Mouse (Mus musculus) CD4-positive helper T cell, adult 2 months (primary cell): Measurements from ENCODE around the gene Ripply3.

Source experiments
- DNase-seq: peaks from one replicate; pipeline ENCODE4 v3.0.0-alpha.2; 2012; ENCODE audit warnings: low read depth, missing footprints, low spot score

The Ripply3 gene

DNA sequence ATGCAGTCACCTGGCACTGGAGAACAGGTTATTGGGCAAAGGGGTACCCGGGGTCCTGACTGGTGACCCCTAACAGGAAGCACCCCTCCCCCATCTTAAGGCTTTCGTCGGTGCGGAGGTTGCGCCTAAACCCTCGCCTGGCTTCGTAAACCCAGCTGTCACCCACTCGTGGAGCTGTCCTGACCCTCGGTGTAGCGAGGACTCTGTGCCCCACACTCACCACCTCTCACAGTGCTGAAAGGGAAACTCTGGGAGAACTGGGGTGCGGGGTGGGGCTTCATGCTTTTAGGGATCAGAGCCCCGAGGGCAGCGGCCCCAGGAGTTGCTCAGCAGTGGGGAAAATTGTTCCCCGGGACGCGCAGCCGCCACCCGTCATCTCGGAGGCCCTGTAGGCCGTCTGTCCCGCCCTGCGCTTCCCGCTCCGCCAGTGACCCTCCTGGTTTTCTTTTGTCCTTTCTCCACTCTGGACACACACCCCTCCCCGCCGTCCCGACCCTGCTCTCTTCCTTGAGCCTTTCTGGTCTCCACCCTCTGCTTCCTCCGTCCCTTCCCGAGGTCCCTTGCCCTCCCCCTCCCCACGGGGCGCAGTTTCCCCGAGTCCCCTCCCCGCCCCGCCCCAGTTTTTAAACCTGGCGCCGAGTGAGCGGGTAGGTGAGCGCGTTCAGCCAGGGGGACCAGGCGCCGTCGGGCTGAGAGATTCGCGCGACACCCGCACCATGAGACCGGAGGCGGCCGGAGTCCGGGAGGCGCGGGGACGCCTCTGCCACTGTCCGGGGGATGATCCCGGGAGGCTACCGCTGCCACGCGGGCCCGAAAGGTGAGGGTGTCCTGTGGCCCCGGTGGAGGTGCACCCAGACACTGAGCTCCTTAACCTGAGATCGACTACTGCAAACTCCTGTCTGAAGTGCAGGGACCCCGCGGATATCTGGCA, at the start of gene Ripply3:
Gene Ripply3 (plus strand): TSS at position 640 of the 931 bp plus-strand sequence.
- DNase-seq, result peak; percentile 50

DNA sequence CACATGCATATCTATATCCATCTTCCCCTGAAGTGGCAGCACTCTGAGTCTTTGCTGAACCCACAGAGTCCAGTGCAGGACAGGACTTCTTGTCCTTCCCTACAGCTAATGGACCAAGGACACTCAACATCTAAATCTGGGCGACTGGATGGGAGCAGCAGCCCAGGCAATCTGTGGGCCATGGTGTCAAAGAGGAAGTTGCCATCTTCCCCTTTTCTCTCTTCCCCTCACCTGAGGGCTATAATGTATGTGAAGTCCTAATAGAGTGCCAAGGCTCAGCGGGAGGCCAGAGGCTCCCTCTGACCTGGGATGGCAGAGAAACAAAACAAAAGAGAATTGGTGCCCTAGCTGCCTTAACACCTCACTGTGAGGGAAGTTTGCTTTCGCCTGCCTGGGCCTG, 44.2 kb upstream of the Ripply3 start:
- no peak for DNase-seq

DNA sequence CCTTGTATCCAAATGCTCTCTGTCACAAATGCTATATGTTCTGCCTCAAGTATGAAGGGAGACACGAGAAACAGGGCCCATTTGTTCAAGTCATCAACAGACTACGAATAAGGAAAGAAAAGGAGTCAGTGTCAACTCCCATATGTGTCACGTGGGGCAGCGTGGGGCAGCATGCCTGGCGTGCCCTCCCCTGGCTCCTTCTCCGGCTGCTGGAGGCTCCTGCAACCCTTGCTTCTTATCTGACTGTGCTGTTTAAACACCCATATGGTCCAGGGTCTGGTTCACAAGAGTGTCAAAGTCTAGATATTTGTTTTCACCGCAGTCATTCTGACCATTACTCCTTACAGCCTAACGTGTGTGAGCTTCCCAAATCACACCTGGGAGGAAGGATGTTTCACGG, 40.4 kb upstream of the Ripply3 start:
- no peak for DNase-seq

DNA sequence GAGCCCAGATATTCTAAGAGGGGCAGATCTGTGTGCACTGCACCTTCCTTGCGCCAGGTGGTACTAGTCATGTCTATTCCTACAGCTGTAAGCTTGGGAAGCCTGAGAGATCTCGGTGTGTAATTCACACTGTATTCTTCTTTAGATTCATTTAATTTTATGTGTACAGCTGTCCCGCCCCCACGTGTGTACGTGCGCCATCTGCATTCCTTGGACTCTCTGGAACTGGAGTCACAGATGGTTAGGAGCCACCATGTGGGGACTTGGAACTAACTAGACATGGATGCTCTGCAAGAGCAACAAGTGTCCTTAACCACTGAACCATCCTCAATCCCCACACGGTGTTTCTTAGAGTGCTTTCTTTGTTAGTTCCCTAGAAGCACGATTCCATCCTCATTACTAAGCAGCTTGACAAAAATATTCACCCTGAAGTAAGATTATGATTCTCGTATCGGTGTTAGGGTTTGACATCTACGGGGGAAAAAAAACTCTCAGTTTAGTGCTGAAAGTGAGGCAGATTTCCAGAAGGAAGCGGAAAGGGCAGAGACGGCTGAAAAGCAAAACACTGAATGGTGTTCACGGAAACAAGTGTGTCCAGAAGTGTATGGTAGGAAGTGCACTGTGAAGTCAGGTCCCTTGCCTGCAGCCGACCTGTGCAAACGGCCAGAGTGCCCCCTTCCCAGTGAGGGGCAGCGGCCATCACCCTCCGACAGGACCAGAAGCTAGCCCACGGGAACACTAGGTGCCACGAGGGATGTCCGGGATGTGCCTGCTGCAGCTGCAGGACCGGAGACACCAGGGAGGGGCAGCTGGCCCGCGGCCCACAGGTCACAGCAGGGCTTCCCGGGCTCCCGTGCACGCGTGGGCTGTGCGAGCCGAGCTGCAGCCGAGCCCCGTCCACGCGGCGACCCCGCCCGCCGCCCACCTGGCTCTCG, 38.8 kb upstream of the Ripply3 start:
- DNase-seq, result no peak

DNA sequence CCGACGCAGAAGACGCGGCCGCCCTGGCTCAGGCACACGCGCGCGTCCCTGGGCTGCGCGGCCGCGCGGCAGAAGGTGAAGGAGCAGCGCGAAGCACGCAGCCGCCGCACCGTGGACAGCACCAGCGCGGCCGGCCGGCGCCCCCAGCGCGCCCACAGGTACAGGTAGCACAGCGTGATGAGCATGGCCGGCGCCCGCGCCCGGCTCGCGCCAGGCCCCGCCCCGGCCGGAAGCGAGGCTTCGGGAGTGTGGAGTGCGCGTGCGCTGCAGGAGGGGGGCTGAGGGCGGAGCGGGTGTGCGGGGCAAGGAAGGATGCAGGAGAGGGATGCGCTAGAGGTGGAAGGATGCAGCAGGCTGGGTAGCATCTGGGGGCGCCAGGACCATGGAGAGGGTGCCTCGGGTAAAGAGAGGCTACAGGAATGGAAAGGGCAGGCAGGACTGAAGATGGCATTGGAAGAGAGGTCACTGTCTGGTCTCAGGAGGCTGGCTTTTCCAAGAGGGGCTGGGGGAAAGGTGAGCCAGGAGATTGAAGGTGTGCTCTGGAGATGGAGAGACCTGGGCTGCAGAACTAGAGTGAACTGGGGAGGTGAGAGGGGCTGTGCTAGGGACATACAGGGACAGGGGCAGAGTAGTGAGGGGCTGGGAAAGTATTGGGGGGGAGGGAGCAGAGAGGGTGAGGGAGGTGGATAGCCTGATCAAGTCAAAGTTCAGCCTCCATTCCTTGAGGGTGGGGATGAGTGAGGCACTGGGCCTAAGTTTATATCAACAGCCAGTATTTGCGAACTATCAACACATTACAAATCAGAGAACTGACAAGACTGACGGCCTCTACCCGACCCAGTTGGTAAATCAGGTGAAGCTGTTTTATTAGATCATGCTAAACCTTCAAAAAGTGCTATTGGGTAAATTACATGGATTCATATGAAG, 37.9 kb upstream of the Ripply3 start:
- peak; percentile 89 for DNase-seq

DNA sequence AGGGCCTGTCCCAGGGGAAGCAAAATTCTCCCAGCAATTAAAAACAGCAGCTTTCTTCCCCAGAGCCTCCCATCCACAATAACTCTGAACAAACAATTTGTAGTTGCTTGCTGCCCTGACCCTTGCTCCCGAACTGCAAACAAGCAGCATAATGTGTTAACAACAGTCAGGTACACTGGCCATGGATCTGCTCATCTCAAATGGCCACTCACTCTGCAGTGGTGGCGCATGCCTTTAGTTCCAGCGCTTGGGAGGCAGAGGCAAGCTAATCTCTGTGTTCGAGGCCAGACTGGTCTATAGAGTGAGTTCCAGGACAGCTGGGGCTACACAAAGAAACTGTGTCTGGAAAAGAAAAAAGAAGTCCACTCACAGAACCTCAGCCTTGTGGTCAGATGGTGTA, 37.1 kb upstream of the Ripply3 start:
- DNase-seq, result no peak

DNA sequence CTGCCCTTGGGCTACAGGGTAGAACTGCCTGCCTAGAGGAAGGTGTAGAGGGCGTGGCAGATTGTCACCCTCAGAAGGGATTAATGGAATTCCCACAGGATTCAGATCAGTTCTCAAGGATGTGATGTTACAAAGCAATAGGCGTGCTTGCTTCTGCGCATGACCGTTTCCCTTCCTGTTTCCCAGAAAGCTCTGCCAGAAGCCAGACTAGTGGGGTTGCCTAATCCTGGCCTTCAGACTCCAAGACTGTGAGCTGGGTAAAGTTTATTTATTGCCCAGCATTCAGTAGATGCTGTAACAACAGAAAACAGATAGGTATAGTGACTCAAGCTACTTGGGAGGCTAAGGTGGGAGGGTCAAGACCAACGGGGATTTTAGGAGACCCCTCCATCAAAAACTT, 30.1 kb upstream of the Ripply3 start:
- DNase-seq, result no peak

DNA sequence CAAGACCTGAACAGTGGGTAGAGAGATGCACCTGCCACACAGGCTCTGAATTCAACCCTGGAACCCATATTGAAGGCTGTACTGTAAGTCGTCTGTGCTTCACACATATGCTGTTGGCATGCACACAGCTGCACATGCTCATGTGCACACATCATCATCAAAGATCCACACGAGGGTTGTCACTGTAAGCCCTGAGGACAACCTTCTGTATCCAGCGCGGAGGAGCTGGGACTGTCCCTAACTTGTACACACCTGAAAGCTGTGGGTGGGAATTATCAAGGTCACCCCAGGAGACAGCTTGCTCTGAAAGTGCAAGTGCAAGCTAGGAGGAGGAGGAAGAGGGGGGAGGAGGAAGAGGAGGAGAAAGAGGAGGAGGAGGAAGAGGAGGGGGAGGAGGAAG, 29.0 kb upstream of the Ripply3 start:
- DNase-seq, result peak; percentile 27

DNA sequence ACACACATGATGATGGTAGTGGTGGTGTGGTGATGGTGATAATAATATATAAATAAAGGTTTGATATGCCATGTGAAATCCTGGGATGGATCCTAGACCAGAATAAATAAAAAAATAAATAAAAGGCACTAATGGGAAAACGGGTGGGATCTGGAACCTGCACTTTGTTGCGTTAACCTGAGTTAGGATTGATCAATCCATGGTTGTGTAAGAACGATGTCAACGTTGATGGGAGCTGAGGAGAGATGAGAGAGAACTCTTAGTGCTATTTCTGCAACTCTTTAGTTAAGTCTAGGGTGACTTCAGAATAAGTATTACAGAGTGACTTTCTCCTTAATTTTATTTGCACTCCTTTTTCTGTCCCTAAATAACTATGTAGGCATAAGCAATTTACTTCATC, 27.0 kb upstream of the Ripply3 start:
- DNase-seq, result no peak

DNA sequence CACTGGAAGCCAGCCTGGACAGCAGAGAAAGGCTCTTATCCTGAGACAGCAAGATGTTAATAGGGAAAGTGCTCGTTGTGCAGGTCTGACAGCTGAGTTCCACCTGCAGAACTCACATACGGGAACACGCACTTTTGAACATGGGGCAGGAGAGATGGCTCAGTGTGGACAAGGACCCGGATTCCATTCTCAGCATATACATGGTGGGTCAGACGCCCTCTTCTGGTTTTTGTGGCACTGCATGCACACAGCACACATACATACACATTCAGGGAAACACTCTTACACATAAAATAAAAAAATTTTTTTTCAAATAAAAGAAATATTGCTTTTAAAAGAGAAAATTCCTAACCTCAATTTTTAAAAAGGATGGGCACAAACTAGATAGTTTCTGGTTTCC, 26.5 kb upstream of the Ripply3 start:
- no peak for DNase-seq

DNA sequence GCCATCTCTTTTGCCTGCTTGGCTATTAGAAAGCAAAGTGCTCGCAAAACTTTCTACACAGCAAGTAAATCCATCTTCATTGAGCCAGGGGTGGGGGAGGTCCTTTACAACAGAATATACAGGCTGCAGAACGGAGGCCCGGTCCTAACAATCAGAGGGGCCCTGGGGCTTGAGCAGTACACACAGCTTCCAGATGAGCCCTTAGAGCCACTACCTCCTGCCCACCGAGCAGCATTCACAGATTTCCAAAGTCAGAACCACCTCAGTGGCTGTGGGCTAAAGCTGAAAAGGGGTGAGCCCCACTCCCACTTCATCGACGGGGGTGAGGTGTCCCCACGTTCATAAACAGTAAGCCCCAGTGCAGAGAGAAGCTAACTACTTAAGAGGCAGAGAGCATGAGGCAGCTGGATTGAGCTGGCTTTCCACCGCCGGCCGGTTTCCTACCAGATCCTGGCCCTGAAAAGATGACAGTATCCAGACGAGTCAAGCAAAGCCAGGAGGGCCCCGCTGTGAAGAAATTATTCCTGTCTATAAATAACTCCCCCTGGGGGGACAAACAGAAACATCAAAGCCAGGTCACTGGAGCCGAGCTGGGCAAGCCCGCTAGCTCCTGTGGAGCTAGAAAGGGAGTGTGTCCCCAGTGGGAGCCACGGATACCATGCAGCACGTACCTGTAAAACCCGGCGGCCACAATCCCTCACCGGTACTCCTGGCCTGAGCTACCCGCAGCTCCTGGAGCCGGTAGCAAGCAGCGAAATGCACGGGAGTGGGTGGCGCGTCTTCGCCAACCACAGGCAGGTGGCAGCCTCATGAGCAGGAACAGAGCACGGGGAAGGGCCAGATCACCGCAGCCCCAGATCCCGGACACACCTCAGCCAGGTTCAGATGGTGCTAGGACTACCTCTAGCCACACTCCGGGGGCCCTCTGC, 25.7 kb upstream of the Ripply3 start:
- DNase-seq, result peak; percentile 56

DNA sequence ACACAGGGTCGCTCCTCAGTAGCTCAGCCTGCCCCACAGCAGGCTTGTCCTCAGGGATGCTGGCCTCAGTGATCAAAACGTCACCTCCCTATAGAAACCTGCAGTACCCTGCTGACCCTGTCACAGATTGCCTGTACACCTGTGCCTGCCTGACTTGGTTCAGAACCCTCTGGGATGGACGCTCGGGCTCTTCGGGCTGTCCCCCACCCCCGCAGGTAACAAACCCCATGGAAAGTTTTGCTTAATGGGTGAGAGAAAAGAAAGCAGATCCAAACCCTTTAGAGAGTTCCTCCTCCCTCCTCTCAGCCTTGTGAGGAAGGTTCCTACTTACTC, 25.1 kb upstream of the Ripply3 start:
- DNase-seq, result no peak

DNA sequence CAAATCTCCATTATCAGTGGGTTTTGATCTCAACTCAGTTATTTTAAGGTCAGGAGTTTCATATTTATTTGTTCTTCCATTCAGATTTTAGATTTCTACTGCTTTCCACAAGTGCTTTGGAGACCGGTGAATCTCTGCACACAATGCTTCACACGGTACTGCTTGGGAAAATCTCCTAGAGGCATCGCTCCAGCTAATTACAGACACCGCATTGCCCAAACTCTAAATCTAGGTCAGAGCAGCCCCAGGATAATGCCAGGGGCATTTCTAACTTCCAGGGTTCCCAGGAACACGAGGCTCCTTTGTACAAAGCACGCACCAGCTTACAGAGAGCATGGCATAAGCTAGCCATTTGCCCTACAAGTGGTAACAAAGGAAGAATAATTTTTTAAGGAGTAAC, 20.7 kb upstream of the Ripply3 start:
- no peak for DNase-seq

DNA sequence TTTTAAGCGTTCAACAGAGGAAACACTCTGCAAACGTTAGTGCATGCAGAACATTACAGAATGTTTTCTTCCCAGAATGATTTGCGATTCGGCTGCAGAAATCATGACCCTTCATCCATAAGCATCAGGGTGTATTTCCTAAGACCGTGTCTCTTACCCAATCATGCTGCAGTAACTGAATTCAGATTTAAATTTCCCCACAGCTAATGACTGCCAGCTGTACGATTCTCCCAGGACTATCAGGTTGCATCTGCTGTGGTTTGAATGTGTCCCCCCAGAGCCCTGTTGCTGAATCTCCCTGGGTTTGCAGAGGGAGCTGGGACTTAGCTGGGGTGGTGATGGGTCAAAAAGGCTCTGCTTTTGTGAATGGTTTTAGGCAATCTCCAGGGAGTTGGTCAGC, 20.3 kb upstream of the Ripply3 start:
- DNase-seq, result no peak

DNA sequence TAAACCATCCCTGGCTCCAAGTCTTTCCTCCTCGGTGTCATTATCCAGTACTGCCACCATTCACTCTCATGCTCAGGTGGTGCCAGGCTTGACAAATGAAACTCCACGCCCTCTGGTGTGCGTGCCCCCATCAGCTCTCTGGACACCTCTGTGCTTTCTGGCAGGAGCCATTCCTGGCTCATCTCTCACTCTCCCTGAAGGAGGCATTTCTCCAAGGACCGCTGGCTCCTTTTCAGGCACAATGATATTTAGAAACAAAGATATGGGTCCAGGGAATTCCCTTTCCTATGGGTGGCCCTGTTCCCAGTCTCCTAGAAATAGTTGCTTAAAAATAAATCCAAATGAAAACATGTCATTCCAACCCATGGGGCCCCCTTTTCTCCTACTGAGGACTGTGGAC, 19.2 kb upstream of the Ripply3 start:
- no peak for DNase-seq

DNA sequence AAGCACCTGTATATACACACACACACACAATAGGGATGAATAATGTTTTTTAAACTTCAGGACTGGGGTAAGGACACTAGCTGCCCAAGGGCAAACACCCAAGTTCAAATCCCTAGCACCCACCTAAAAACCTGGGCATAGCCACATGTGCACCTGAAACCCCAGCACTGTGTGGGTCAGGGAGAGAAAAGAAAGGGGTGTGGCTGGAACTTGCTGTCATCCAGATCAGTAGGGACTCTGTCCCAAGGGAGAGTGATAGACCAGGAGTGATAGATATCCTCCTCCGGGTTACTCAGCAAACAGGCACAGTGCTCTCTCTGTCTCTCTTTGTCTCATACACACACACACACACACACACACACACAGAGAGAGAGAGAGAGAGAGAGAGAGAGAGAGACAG, 16.8 kb upstream of the Ripply3 start:
- DNase-seq, result no peak

DNA sequence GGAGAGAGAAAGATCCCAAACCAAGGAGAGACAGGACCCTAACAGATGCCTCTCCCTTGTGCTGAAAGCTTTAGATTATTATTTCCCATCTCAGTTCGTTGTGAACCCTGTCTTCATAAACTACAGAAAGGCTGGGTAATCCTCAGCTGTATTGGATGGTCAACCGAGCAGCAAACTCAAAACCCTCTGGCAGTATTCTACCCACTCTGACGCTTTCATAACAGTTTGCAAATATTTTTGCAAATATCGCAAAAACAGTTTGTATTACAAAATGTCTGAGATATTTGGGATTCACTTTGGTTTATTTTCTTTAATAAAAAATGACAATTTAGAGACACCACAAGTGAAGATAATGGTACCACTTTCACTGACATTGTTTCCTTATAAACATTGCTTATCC, 16.3 kb upstream of the Ripply3 start:
- DNase-seq, result no peak

DNA sequence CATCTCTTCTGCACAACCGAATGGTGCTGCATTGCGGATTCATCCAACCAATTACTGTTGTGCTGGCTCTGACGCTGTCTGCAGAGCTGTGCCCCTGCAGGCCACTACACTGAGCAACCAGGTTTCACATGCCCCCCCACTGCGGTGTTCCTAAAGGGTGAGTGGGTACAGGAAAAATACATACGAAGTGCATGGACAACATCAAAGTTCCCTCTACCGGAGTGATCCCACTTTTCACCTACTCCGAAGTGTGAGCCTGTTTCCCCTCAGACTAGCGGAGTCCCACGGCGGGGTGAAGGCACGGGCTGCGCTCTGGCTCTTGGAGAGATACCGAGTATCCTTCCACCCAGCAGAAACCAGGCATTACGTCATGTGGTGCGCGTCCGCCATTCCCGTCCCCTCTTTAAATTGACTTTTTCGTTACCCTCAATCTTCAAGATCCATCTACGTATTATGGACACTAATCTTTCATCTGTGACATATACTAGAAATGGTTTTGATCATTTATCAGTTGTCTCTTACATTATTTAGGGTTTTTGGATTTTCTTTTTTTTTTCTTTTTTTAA, 15.5 kb upstream of the Ripply3 start:
- DNase-seq, result peak; percentile 90

DNA sequence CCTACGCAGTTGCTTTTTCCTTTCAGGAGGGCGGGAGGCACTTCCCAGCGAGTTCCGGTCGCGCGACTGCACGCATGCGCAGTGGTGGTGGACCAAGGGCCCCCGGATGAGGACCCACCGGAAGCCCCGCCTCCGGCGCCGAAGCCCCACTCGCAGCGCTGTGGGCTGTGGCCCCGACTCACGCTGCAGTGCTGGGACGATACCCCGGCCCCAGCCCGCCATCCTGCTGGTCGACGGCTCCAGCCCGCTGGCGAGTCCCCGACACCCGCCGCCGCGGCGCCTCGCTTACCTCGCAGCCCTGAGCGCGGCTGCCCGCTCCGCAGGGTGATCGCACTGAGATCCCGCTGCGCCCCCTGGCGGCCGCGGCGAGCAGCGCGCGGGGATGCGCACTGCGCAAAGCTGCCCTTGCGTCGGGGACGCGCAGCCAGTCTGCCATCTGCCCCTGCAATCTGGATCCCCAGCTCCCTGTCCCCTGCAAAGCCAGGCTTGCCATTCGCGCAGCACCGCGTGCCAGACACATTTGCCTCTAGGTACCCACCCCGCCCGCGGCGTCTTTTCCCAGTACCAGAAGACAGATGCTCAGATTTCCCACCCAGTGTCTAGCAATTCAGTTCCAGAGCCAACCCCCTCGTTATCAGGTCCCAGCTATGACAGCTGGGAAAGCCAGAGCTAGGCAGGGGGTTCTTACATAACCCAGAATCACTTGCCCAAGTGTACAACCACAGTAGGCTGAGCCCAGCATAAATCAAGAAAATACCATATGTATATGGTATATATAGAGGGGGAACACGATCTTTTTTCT, 14.8 kb upstream of the Ripply3 start, which contains the start of gene Hlcs:
Gene Hlcs (minus strand): TSS at position 343 of the 802 bp plus-strand sequence.
- peak; percentile 97 for DNase-seq
